ENCODE assay signal across 26 mouse cellular contexts in genomic region chr1:135405356-135405755, GRCm38 (mm10). TPM values are rescaled to one million over a fixed set of nuclear protein-coding genes. Genes with fewer than 3 reads are reported as not detected.
"Had no signal": no experiment of that assay in that cellular context is flagged by ENCODE, and none has a peak within 500 bp of the region (broad histone marks: within the 10 kb centered on the region; RNA-seq: fewer than 3 reads in every experiment).

No protein-coding gene starts in this region.

- H3K4me1 ChIP-seq: heart, embryonic 10.5 days; heart, embryonic 12.5 days; hindbrain, embryonic 13.5 days; hindbrain, embryonic 15.5 days; kidney, embryonic 15.5 days; limb, embryonic 13.5 days; limb, embryonic 15.5 days; liver, embryonic 12.5 days had no signal

- H3K27me3 ChIP-seq: heart, embryonic 12.5 days; hindbrain, embryonic 13.5 days; hindbrain, embryonic 15.5 days; kidney, embryonic 15.5 days; limb, embryonic 13.5 days; limb, embryonic 15.5 days; liver, embryonic 12.5 days had no signal

- H3K9me3 ChIP-seq: heart, embryonic 10.5 days; heart, embryonic 12.5 days; hindbrain, embryonic 13.5 days; hindbrain, embryonic 15.5 days; kidney, embryonic 15.5 days; limb, embryonic 13.5 days; limb, embryonic 15.5 days; liver, embryonic 12.5 days had no signal

- ATAC-seq: hindbrain, postnatal 0 days; intestine, embryonic 16.5 days; liver, embryonic 12.5 days had no signal

- H3K4me3 ChIP-seq: gastrocnemius, adult 2 months; heart, embryonic 10.5 days; heart, embryonic 12.5 days; hindbrain, embryonic 13.5 days; hindbrain, embryonic 15.5 days; kidney, embryonic 15.5 days; limb, embryonic 13.5 days; limb, embryonic 15.5 days; liver, embryonic 12.5 days had no signal

- H3K27ac ChIP-seq: gastrocnemius, adult 2 months; heart, embryonic 10.5 days; hindbrain, embryonic 13.5 days; hindbrain, embryonic 15.5 days; hindbrain, postnatal 0 days; kidney, embryonic 15.5 days; kidney, postnatal 0 days; limb, embryonic 13.5 days; limb, embryonic 15.5 days; liver, embryonic 12.5 days; liver, embryonic 14.5 days had no signal

- DNase-seq: gastrocnemius, adult 2 months; gastrocnemius, postnatal 10 days; gastrocnemius, postnatal 25 days; heart, adult 18-20 months; heart, postnatal 10 days; kidney, adult 11 months; kidney, adult 2 months; kidney, adult 9 months; kidney, postnatal 14 days; kidney, postnatal 36 days; layer of hippocampus, postnatal 36 days; left cerebral cortex, postnatal 4 days had no signal

- H3K9ac ChIP-seq: heart, embryonic 12.5 days; hindbrain, embryonic 13.5 days; hindbrain, embryonic 15.5 days; kidney, embryonic 15.5 days; limb, embryonic 13.5 days; limb, embryonic 15.5 days; liver, embryonic 12.5 days; liver, embryonic 14.5 days had no signal

RNA-seq across cellular contexts. Expression of gene Shisa4, which starts 30.3 kb away (rescaled TPM):
- total RNA-seq: granulocyte monocyte progenitor cell, adult 5-6 weeks; hematopoietic stem cell, adult 5-6 weeks had no signal
